Mouse (Mus musculus) testis, adult 2 months (tissue): Measurements from ENCODE around the gene Zfp213.
"Not testable (repeated sequence)": the region's sequence is repeated elsewhere in the genome, so short reads cannot be mapped to it uniquely, and the experiment has no call there.

Experiments
- CTCF ChIP-seq: fragments of 200-500 bp; IDR thresholded peaks from 2 replicates; pipeline ENCODE4 v1.5.1; 2012; ENCODE audit warnings: low read depth, mild to moderate bottlenecking, inconsistent platforms, low read length, moderate library complexity; ENCODE audit not compliant: control insufficient read depth, insufficient read depth, insufficient replicate concordance
- POLR2A ChIP-seq: fragments of 200-500 bp; IDR thresholded peaks from 2 replicates; pipeline ENCODE4 v1.6.1; 2012; ENCODE audit warnings: low read depth, mild to moderate bottlenecking, inconsistent platforms, low read length, moderate library complexity; ENCODE audit not compliant: control insufficient read depth

GRCm38 (mm10) chr17:23533591-23534490 is 30.2 kb downstream of the Zfp213 start:
- TF ChIP-seq CTCF, POLR2A: not testable (repeated sequence)
